Comparison of ENCODE assay signal across 8 mouse cellular contexts in genomic region chr13:101768630-101768991, GRCm38 (mm10). TPM values are rescaled to one million over a fixed set of nuclear protein-coding genes. Genes with fewer than 3 reads are reported as not detected.
DNase-seq lines count a peak whose midpoint lies in the region; ATAC-seq and TF ChIP-seq lines count a peak whose summit lies in the region.

No protein-coding gene starts in this region.

- H3K9me3 ChIP-seq in ES-E14 (ENCODE audit: control insufficient read depth, insufficient read depth, low read depth, low read length), result no peaks in the 10 kb centered on the region
- H3K9me3 ChIP-seq in forebrain, embryonic 15.5 days, result no peaks in the 10 kb centered on the region
- no peaks in the 10 kb centered on the region for H3K9me3 ChIP-seq in liver, postnatal 0 days (ENCODE audit: low read length)

- TF ChIP-seq CTCF in liver, postnatal 0 days (IDR thresholded peaks at IDR 0.05; ENCODE audit: low read depth), result peak; percentile 17; the same call in 1 of the 2 replicates

- ATAC-seq in forebrain, embryonic 15.5 days (replicated peaks), result peak; percentile 24
- ATAC-seq in liver, postnatal 0 days, result peak; percentile 50

- H3K9ac ChIP-seq in ES-E14 (ENCODE audit: insufficient read depth, low read depth, low read length, poor library complexity, severe bottlenecking), result peak overlapping the region; percentile 76
- peak overlapping the region; percentile 88 for H3K9ac ChIP-seq in forebrain, embryonic 15.5 days (replicated peaks)
- H3K9ac ChIP-seq in liver, postnatal 0 days (replicated peaks), result peak overlapping the region; percentile 96

- intact Hi-C loops in heart, postnatal 14 days (cut with DNase I), result loop anchor here (5.0 to 10.0 kb wide), 2 partner anchors 224 to 556 kb away; no protein-coding TSS in a partner anchor

- in situ Hi-C loops in ES-E14 (cut with MboI; ENCODE audit: low sequenced_read_pairs in 2 of 2, unreplicated experiment in 2 of 2), result no loop called here

- TF ChIP-seq EP300 in liver, postnatal 0 days (IDR thresholded peaks at IDR 0.05; ENCODE audit: low read depth), result no peak

- no peaks in the 10 kb centered on the region for H3K27me3 ChIP-seq in forebrain, embryonic 15.5 days
- H3K27me3 ChIP-seq in liver, postnatal 0 days (ENCODE audit: insufficient read depth, low read length), result no peaks in the 10 kb centered on the region

- H3K4me1 ChIP-seq in ES-E14 (ENCODE audit: control insufficient read depth in 2 of 2, insufficient read depth in 2 of 2, low read length in 2 of 2, poor library complexity in 1 of 2), result peaks cover 0 to under 1% of the 10 kb centered on the region in 2 experiments; a peak in 2 of 4 replicates
- H3K4me1 ChIP-seq in forebrain, embryonic 15.5 days, result peaks cover 29% of the 10 kb centered on the region
- H3K4me1 ChIP-seq in liver, postnatal 0 days (ENCODE audit: insufficient read depth), result peaks cover 27% of the 10 kb centered on the region

- H3K4me2 ChIP-seq in forebrain, embryonic 15.5 days (replicated peaks), result peak overlapping the region; percentile 83
- H3K4me2 ChIP-seq in liver, postnatal 0 days (ENCODE audit: low read depth, low read length), result peak overlapping the region; percentile 87

- H3K4me3 ChIP-seq in ES-E14 (ENCODE audit: insufficient read depth in 1 of 2, low read depth in 1 of 2, low read length in 2 of 2, poor library complexity in 1 of 2, severe bottlenecking in 1 of 2), result peak overlapping the region; percentile 94 to 98
- peak overlapping the region; percentile 79 for H3K4me3 ChIP-seq in forebrain, embryonic 15.5 days
- peak overlapping the region; percentile 99 for H3K4me3 ChIP-seq in liver, postnatal 0 days (ENCODE audit: low read depth, low read length)

- H3K27ac ChIP-seq in ES-E14 (ENCODE audit: insufficient read depth, low read depth, low read length, poor library complexity, severe bottlenecking), result no peak overlapping the region
- peak overlapping the region; percentile 96 for H3K27ac ChIP-seq in forebrain, embryonic 15.5 days (replicated peaks)
- H3K27ac ChIP-seq in liver, postnatal 0 days (ENCODE audit: low read depth), result peak overlapping the region; percentile 99

- H3K36me3 ChIP-seq in ES-E14 (ENCODE audit: control insufficient read depth, insufficient read depth, low read length, poor library complexity, severe bottlenecking), result no peaks in the 10 kb centered on the region
- no peaks in the 10 kb centered on the region for H3K36me3 ChIP-seq in forebrain, embryonic 15.5 days
- no peaks in the 10 kb centered on the region for H3K36me3 ChIP-seq in liver, postnatal 0 days (replicated peaks; ENCODE audit: insufficient read depth, low read length)

- WGBS in forebrain, embryonic 15.5 days, result 1% methylated on average over 17 of the region's 17 CpGs
- WGBS in liver, postnatal 0 days (ENCODE audit: insufficient replicate concordance), result 1% methylated on average over 17 of the region's 17 CpGs

- no peak for DNase-seq in ES-E14 (ENCODE audit: low read depth, low spot score)
- DNase-seq in cerebellum, adult 11 months, result peak; percentile 68
- DNase-seq in heart, postnatal 14 days, result peak; percentile 75 to 79
- DNase-seq in layer of hippocampus, adult 18-20 months (ENCODE audit: low spot score in 2 of 2), result peak; percentile 23 to 68
- DNase-seq in liver, postnatal 0 days, result peak; percentile 75
- peak; percentile 79 for DNase-seq in ovary, adult 18-20 months (ENCODE audit: low spot score)
- peak; percentile 44 for DNase-seq in thymus, postnatal 25 days

TF ChIP-seq in ES-E14, 5 proteins besides CTCF, POLR2A, EP300 and RAD21:
- no peak for TF ChIP-seq MAFK (IDR thresholded peaks at IDR 0.05; ENCODE audit: insufficient read depth, low read depth, low read length)

RNA-seq across cellular contexts. Expression of gene Pik3r1, which starts 0.6 kb away (rescaled TPM):
- total RNA-seq in ES-E14 (2012; rRNA removed), result 6.7 and 7.3 TPM in 2 replicates
- 39.3 and 40.3 TPM in 2 replicates for polyA plus RNA-seq in forebrain, embryonic 15.5 days (2015; fragmentation: Nextera tagmentation; extraction: Ambion mirVana)
- total RNA-seq in heart, postnatal 14 days (2021), result 100 to 1,000 TPM in 1 of 2 experiments, 10 to 100 TPM in 1; 99.1 to 106 TPM
- total RNA-seq in layer of hippocampus, adult 18-20 months (2021), result 10 to 100 TPM; 80.2 to 89.3 TPM
- polyA plus RNA-seq in liver, postnatal 0 days (2015; fragmentation: Nextera tagmentation; extraction: Ambion mirVana), result 18.0 and 18.5 TPM in 2 replicates
